Mouse (Mus musculus) gastrocnemius, postnatal 4 days (tissue): ENCODE measurements around the gene Surf2. TPM values are rescaled to one million over a fixed set of nuclear protein-coding genes. Genes with fewer than 3 reads are reported as not detected.
"Not testable (repeated sequence)": the region's sequence is repeated elsewhere in the genome, so short reads cannot be mapped to it uniquely, and the experiment has no call there.

Source experiments
- DNase-seq, 2 experiments: peaks; one replicate each; pipeline ENCODE4 v3.0.0; 2021 to 2022; ENCODE audit warnings: low spot score in 2 of 2, mixed read lengths in 2 of 2
- long read RNA-seq, 2 experiments: library from polyadenylated mRNA; stranded (forward); transcript quantifications; one replicate each; pipeline ENCODE4 v2.0.0; 2021
- total RNA-seq, 2 experiments: library from RNA; stranded (reverse); gene quantifications; 2 replicates each; pipeline ENCODE4 v1.2.3; 2021

The Surf2 gene
- total RNA-seq: 10 to 100 TPM; 15.5 to 17.8 TPM
- long read RNA-seq, experiment 1, transcript Surf2-201 (6 exons, 1,203 nt): major isoform, 16 of 26 reads
- long read RNA-seq, experiment 1, partial matches to known transcripts: 3 of 26 reads
- long read RNA-seq, experiment 1, other reads (novel, unspliced or antisense): 7 of 26 reads
- long read RNA-seq, experiment 2, partial matches to known transcripts: 1 of 9 reads
- long read RNA-seq, experiment 2, other reads (novel, unspliced or antisense): 2 of 9 reads

GRCm38 (mm10) chr2:26915927-26916728 lies at the start of gene Surf2, which contains the start of gene Surf1:
TSS of gene Surf2 (plus strand) at chr2:26916367.
TSS of gene Surf1 (minus strand) at chr2:26916530.
- peak; percentile 45 to 79 for DNase-seq

GRCm38 (mm10) chr2:26870666-26871065 lies 45.5 kb upstream of the Surf2 start:
- no peak for DNase-seq

- no peak for DNase-seq
Observed at GRCm38 (mm10) chr2:26878571-26878970, 37.6 kb upstream of the Surf2 start.

- DNase-seq: not testable (repeated sequence)
Observed at GRCm38 (mm10) chr2:26885541-26885940, 30.6 kb upstream of the Surf2 start.

GRCm38 (mm10) chr2:26886170-26886569 lies 30.0 kb upstream of the Surf2 start:
- not testable (repeated sequence) for DNase-seq

GRCm38 (mm10) chr2:26895898-26896297 lies 20.3 kb upstream of the Surf2 start:
- DNase-seq: no peak

- no peak for DNase-seq
Observed at GRCm38 (mm10) chr2:26900731-26901130, 15.4 kb upstream of the Surf2 start.

- no peak for DNase-seq
Observed at GRCm38 (mm10) chr2:26901834-26902400, 14.2 kb upstream of the Surf2 start.

- peak; percentile 79 to 90 for DNase-seq
Observed at GRCm38 (mm10) chr2:26902467-26903220, 13.5 kb upstream of the Surf2 start, which contains the start of gene Surf6. TSS of gene Surf6 (minus strand) at chr2:26902879.

- DNase-seq: no peak
Observed at GRCm38 (mm10) chr2:26903311-26903710, 12.9 kb upstream of the Surf2 start.

- DNase-seq: no peak
Observed at GRCm38 (mm10) chr2:26905936-26906335, 10.2 kb upstream of the Surf2 start.

- no peak for DNase-seq
Observed at GRCm38 (mm10) chr2:26906431-26906830, 9.7 kb upstream of the Surf2 start.

GRCm38 (mm10) chr2:26907109-26907508 lies 9.1 kb upstream of the Surf2 start:
- DNase-seq: peak in 1 of 2 experiments; percentile 54

- DNase-seq: no peak
Observed at GRCm38 (mm10) chr2:26908710-26909386, 7.3 kb upstream of the Surf2 start.

- no peak for DNase-seq
Observed at GRCm38 (mm10) chr2:26909387-26909784, 6.8 kb upstream of the Surf2 start.

GRCm38 (mm10) chr2:26910124-26910993 lies 5.8 kb upstream of the Surf2 start, which contains the start of the genes Med22 and Rpl7a:
TSS of gene Med22 (minus strand) at chr2:26910677.
TSS of gene Rpl7a (plus strand) at chr2:26910764.
- DNase-seq: peak; percentile 100

GRCm38 (mm10) chr2:26910994-26911765 lies 5.0 kb upstream of the Surf2 start:
- peak in 1 of 2 experiments; percentile 73 for DNase-seq

GRCm38 (mm10) chr2:26912253-26912770 lies 3.9 kb upstream of the Surf2 start:
- no peak for DNase-seq
